Mouse (Mus musculus) embryonic facial prominence, embryonic 13.5 days (tissue): ENCODE data around the gene Cep72. TPM values are rescaled to one million over a fixed set of nuclear protein-coding genes. Genes with fewer than 3 reads are reported as not detected.

Experiments used
- ATAC-seq: fragments of 200-750 bp; cut with Nextera tagmentation; 2 replicates; pipeline ENCODE4 v1.8.0; 2017; ENCODE audit warnings: low read depth; ENCODE audit not compliant: insufficient number of reproducible peaks, insufficient read depth, low FRiP score, low TSS enrichment
- H3K27ac ChIP-seq: fragments of 300-500 bp; sonication (generic); 2 replicates; pipeline ENCODE4 v1.5.1; 2015; ENCODE audit warnings: moderate library complexity, mild to moderate bottlenecking, inconsistent platforms
- H3K27me3 ChIP-seq: fragments of 300-500 bp; sonication (generic); 2 replicates; pipeline ENCODE4 v1.6.1; 2015; ENCODE audit warnings: mild to moderate bottlenecking, inconsistent platforms
- H3K36me3 ChIP-seq: fragments of 300-500 bp; sonication (generic); 2 replicates; pipeline ENCODE4 v1.6.1; 2015; ENCODE audit warnings: mild to moderate bottlenecking, inconsistent platforms
- H3K4me1 ChIP-seq: fragments of 300-500 bp; sonication (generic); 2 replicates; pipeline ENCODE4 v1.6.1; 2015; ENCODE audit warnings: inconsistent platforms
- H3K4me2 ChIP-seq: fragments of 300-500 bp; sonication (generic); 2 replicates; pipeline ENCODE4 v1.6.1; 2015; ENCODE audit warnings: moderate library complexity, mild to moderate bottlenecking, inconsistent platforms
- H3K4me3 ChIP-seq: fragments of 300-500 bp; sonication (generic); 2 replicates; pipeline ENCODE4 v1.5.1; 2015; ENCODE audit warnings: mild to moderate bottlenecking, inconsistent platforms
- H3K9ac ChIP-seq: fragments of 300-500 bp; sonication (generic); 2 replicates; pipeline ENCODE4 v1.6.1; 2015; ENCODE audit warnings: mild to moderate bottlenecking, inconsistent platforms
- H3K9me3 ChIP-seq: fragments of 300-500 bp; sonication (generic); 2 replicates; pipeline ENCODE4 v1.6.1; 2016; ENCODE audit warnings: inconsistent platforms
- WGBS: fragments of 180-500 bp; shearing (Covaris S2); methylation state at CpG from one replicate; pipeline ENCODE4 v1.1.7; 2015; ENCODE audit warnings: mixed read lengths; 5-methylcytosine and 5-hydroxymethylcytosine counted together
- polyA plus RNA-seq: library from polyadenylated mRNA; unstranded; fragments of >200 nt; fragmentation: Nextera tagmentation; extraction: Ambion mirVana; gene quantifications from 2 replicates; pipeline ENCODE4 v1.2.1, GENCODE M21; 2015

Gene Cep72
- 12.7 and 14.6 TPM in 2 replicates for polyA plus RNA-seq

DNA sequence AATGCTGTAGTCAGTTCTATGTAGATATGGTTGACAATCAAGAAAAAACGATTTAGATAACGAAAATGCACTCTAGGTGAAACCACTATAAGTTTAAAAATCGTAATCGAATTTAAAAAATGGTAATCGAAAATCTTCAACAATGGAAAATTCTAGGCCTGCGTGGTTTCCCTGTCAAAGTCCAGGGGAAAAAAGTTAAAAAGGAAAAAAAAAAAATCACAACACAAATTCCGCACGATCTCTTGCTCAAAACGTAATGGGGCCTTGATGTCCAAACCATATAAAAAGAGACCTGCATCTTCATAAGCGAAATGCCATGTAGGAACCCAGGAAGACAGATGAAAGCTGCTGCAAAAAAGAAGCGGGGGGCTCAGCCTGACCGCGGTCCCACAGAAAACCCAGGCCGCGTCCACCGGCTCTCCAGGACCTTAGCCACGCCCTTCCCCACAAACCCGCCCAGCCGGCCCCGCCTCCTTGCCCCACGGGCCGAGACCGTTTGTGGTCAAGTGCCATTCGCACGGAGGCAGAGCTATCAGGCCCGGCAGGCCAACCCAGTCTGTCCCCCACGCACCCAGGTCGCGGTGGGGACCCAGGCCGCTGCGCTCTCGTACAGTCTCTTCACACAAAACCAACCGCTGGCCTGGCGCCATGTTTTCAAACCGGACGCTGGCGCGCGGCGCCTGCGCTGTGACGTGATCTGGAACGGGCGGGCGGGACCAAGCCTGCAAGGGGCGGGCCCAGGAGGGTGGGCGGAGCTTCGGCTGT is at the start of gene Cep72:
Cep72 (minus strand) TSS at position 687 of the 765 bp plus-strand sequence.
- Histone ChIP-seq H3K36me3 (peaks cover 13% of the 10 kb centered on the region), H3K4me1 (0 out of 2 replicates have a peak, but pooled peaks cover 3% of the 10 kb centered on the region), H3K4me2 (peak within 1 kb of the TSS; percentile 60), H3K9ac (peak within 1 kb of the TSS; percentile 86), H3K27ac (peak within 1 kb of the TSS; percentile 91), H3K27me3 (0 out of 2 replicates have a peak, but pooled peaks cover 5% of the 10 kb centered on the region), H3K4me3 (peak within 1 kb of the TSS; percentile 73), H3K9me3 (no peaks in the 10 kb centered on the region)
- ATAC-seq = peak; percentile 93
- WGBS = 3% methylated on average over 48 of the region's 48 CpGs

DNA sequence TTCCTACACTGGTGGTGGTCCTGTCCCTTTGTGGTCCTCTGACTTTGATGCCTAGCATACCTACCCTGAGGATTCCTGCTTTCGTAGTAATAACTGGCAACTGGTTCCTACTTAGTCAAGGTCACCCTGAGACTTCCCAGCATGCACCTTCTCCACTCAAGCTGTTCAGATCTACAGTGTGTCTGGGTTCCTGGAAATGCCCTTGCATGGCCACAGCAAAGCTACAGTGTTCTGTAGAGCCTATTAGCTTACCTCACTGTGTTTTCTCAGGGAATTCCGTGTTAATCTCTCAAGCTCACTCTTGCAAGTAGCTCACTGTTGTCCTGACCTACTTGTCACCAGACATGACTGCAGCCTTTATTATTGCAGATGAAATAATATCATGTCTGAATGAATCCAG is 45.3 kb upstream of the Cep72 start:
- H3K4me1 ChIP-seq = no peaks in the 10 kb centered on the region
- ATAC-seq = no peak
- H3K27ac ChIP-seq = no peak overlapping the region
- 0 out of 2 replicates have a peak, but pooled peaks cover 4% of the 10 kb centered on the region for H3K9me3 ChIP-seq
- 86% methylated on average over 2 of the region's 2 CpGs for WGBS
- no peak overlapping the region for H3K4me3 ChIP-seq
- no peaks in the 10 kb centered on the region for H3K27me3 ChIP-seq
- no peaks in the 10 kb centered on the region for H3K36me3 ChIP-seq
- no peak overlapping the region for H3K4me2 ChIP-seq
- H3K9ac ChIP-seq = no peak overlapping the region

DNA sequence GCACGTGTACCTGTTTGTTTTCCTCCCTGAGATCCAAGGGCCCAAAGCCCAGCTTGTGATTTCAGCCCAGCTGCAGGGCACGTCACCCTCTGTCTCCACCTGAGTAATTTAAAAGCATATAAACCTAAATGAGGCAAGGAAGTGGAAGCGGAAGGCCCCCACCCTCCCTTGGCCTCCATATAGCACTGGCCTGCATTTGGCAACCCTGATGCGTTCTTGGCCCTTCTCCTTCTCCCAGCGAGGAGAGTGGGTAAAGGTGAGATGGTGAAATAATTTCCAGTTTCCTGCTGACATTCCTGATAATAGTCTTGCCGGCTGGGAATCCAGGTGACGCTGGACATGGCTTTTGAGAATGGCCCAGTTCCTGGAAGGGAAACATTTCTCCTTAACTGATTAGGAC is 42.3 kb upstream of the Cep72 start:
- no peaks in the 10 kb centered on the region for H3K4me1 ChIP-seq
- no peak for ATAC-seq
- no peak overlapping the region for H3K27ac ChIP-seq
- no peaks in the 10 kb centered on the region for H3K9me3 ChIP-seq
- H3K9ac ChIP-seq = no peak overlapping the region
- no peak overlapping the region for H3K4me3 ChIP-seq
- H3K27me3 ChIP-seq = no peaks in the 10 kb centered on the region
- no peak overlapping the region for H3K4me2 ChIP-seq
- WGBS = 76% methylated on average over 7 of the region's 7 CpGs
- H3K36me3 ChIP-seq = no peaks in the 10 kb centered on the region

DNA sequence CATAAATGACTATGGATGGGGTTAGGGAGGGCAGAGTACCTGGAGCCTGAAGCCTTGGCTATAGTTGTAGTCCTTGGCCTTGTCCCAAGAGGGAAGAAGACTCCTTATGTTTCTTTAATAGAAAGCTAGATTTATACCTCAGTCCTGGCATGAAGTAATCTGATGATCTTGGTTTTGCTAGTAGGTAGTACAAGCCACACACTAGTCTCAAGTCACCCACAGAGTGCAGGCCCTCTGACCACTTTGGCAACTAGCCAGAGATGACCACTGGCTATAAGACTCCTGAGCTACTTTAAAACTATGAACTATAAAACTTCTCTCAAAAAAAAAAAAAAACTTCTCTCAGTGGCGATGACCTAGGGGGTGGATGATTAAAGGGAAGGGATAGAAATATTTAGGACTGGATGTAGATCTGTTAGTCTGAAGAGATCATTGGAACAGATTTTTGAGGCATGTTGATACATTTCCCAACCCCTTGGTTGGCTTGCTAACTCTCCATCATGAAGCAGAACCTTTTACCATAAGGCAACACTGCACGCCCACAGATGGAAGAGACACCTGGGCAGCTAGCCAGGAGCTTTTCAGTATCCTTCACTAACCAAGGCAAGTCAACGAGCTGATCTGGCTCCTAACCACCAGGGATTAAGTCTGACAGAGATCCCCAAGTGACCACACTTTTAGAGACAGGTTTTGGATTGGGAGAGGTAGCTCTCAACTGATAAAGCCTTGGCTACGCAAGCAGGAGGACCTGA is 40.9 kb upstream of the Cep72 start:
- Histone ChIP-seq H3K9me3 (no peaks in the 10 kb centered on the region), H3K4me2 (no peak overlapping the region), H3K4me3 (no peak overlapping the region), H3K4me1 (no peaks in the 10 kb centered on the region), H3K27ac (no peak overlapping the region), H3K9ac (no peak overlapping the region), H3K27me3 (no peaks in the 10 kb centered on the region), H3K36me3 (no peaks in the 10 kb centered on the region)
- 83% methylated on average over 4 of the region's 4 CpGs for WGBS
- no peak for ATAC-seq

DNA sequence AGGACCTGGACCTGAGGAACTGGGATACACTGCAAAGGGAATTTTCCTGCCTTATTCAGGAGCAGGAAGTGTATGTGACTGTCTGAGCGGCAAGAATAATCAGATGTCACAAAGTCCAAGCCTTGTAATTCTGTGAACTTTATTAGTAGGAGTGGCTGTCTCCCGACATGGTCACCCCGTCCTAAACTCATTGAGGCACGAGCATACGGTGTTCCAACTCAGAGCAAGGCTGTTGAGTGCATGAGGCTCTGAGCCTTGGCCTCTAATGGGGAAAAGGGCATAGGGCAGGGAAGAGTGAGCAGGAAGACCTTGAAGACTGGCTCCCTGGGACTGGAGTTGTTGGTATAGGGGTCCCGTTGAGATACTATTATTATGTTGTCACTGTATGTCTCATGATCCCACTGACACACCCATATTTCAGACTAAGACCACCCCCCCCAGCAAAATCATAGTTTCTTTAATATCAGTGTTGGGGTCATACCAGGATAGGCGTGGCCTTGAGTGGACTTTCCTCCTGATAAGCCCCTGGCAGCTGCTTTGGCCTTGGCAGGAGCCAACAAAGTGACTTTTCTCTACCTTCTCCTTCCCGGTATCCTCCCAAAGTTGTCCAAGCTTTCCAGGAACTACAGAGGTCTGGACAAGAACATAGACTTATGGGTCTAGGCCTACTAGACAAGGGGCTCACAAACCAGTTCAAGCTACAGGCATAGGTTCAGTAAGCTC is 40.2 kb upstream of the Cep72 start:
- no peaks in the 10 kb centered on the region for H3K9me3 ChIP-seq
- WGBS = 81% methylated on average over 8 of the region's 8 CpGs
- no peaks in the 10 kb centered on the region for H3K36me3 ChIP-seq
- no peak overlapping the region for H3K4me3 ChIP-seq
- H3K4me2 ChIP-seq = no peak overlapping the region
- H3K27ac ChIP-seq = no peak overlapping the region
- ATAC-seq = no peak
- H3K4me1 ChIP-seq = no peaks in the 10 kb centered on the region
- H3K27me3 ChIP-seq = no peaks in the 10 kb centered on the region
- no peak overlapping the region for H3K9ac ChIP-seq

DNA sequence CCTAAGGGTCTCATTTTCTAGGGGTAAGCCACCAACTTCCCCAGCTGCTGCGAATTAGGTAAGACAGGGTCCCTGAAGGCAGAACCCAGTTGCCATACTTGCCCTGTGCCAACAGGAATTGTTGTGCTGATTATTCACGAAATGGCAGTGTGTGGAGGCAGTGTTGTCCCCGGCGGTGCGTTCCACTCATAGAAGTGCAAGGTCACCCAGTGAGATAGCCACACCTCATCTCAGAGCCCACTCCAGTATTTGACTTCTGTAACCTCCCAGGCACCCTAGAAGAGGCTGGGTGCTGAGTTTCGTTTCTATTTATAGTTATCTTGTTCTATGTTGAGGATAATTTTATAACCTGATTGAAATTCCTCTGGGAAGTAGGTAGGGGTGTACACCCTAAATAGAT is 36.8 kb upstream of the Cep72 start:
- Histone ChIP-seq H3K27me3 (no peaks in the 10 kb centered on the region), H3K36me3 (no peaks in the 10 kb centered on the region), H3K27ac (no peak overlapping the region), H3K4me3 (no peak overlapping the region), H3K9ac (no peak overlapping the region), H3K4me2 (no peak overlapping the region), H3K4me1 (no peaks in the 10 kb centered on the region), H3K9me3 (no peaks in the 10 kb centered on the region)
- no peak for ATAC-seq
- 80% methylated on average over 6 of the region's 6 CpGs for WGBS

DNA sequence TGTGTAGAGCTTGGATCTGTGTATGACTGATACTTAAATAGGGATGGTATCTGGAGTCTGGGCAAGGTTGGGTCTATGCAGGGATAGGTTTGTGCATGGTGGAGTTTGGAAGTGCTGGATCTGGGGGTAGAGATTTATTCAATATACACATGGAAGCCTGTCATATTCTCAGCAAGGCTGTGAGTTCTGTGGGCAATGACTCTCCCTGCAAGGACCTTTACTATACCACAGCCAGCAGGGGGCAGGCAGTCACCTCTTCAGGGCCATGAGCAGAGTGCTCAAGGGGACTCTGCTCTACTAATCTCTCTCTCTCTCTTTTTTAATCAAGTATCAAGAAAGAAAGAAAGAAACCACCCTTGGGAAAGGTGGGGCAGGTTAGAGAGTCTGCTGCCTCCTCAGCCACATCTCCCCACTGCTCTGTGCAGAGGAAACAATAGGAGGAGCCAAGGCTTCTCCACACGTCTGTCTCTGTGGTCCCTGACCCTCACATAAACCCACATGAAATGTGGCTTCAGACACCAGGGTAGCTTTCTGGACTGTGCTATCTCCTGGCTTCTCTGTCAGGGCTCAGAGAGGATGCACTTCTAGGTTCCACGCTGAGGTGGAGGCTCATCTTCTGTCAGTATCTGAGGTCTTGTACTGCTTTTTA is 34.7 kb upstream of the Cep72 start:
- H3K9ac ChIP-seq = no peak overlapping the region
- H3K4me1 ChIP-seq = no peaks in the 10 kb centered on the region
- WGBS = 39% methylated on average over 2 of the region's 2 CpGs
- no peak overlapping the region for H3K4me3 ChIP-seq
- peak; percentile 59; the same call in 1 of the 2 replicates for ATAC-seq
- H3K9me3 ChIP-seq = no peaks in the 10 kb centered on the region
- H3K36me3 ChIP-seq = no peaks in the 10 kb centered on the region
- no peak overlapping the region for H3K4me2 ChIP-seq
- H3K27me3 ChIP-seq = no peaks in the 10 kb centered on the region
- H3K27ac ChIP-seq = no peak overlapping the region

DNA sequence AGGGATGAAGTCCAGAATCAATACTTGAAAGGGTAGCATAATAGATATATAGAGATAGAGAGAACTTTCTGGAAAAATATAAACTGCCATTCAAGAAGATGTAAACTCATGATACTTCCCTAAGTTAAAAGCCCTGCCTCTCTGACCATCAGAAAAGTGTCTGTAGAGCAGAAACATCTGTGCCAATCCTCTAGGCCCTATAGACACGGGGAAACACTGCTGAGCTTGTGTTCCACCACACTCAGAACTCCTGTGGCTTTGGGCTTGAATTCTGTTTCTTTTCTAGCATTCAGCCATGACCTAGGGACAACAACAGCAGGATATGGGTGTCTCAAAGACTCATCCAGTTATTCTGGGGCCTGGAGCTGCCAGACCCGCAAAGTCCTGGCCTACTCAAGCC is 33.8 kb upstream of the Cep72 start:
- Histone ChIP-seq H3K27ac (no peak overlapping the region), H3K27me3 (no peaks in the 10 kb centered on the region), H3K9me3 (no peaks in the 10 kb centered on the region), H3K4me2 (no peak overlapping the region), H3K4me1 (no peaks in the 10 kb centered on the region), H3K4me3 (no peak overlapping the region), H3K36me3 (no peaks in the 10 kb centered on the region), H3K9ac (no peak overlapping the region)
- ATAC-seq = no peak
- 56% methylated on average over 2 of the region's 2 CpGs for WGBS

DNA sequence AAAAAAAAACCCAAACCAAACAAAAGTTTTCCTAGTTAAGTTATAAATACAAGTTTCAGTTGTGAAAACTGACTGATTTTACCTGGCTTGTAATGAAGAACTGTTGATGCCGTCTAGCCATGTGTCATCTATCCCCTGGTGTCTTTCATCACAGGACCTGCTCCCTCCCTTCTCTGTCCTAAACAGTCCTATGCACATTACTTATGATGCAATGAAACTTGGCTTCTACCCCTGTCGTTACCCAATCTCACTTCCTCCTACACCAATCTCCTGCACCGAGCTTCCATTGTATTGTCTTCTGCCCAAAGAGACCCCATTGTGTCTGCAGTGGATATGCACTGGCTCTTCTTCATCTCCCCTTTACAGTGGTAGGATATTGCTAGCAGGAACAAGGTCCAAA is 28.2 kb upstream of the Cep72 start:
- Histone ChIP-seq H3K27me3 (no peaks in the 10 kb centered on the region), H3K9ac (no peak overlapping the region), H3K4me1 (no peaks in the 10 kb centered on the region), H3K9me3 (no peaks in the 10 kb centered on the region), H3K4me2 (no peak overlapping the region), H3K36me3 (no peaks in the 10 kb centered on the region), H3K27ac (no peak overlapping the region), H3K4me3 (no peak overlapping the region)
- no peak for ATAC-seq
- WGBS = 67% methylated on average over 3 of the region's 3 CpGs

DNA sequence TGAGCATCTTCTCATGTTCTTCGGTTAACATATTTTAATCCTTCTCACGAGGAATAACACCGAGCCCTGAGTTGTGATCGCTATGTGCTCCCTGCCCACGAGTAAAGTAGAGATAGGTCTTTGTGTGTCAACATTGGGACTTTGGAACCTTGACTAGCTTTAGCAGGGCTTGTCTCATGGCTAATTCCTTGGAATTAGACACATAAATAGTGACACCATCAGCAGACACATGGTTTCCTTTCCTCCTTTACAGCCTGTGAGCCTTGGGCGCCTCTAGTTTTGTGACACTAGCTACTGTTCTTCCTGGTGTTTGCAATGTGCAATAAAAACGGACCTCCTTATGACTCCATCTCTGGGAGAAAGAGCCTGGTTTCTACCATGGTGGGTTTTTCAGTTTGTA is 11.3 kb upstream of the Cep72 start:
- H3K36me3 ChIP-seq = no peaks in the 10 kb centered on the region
- no peak for ATAC-seq
- WGBS = 88% methylated on average over 7 of the region's 7 CpGs

DNA sequence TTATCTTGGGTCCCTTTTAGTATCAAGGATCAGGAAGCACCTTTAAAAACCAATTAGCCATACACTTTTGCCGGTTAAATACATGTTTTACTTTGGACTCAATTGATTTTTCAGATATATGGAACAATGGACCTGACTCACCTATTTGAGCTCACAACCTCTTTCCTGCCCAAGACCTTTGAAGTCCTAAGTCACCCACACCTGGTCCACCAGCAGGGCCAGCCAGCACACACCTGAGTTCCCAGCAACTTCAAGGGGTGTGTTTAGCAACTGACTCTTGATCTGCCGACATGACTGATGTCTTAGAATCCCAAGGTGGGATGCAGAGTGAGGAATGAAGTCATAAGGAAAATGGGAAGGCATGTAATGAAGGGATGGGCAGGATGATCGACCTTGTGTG is 9.6 kb upstream of the Cep72 start:
- Histone ChIP-seq H3K27me3 (peaks cover under 1% of the 10 kb centered on the region; the same call in 1 of the 2 replicates), H3K4me2 (no peak overlapping the region), H3K4me1 (no peaks in the 10 kb centered on the region), H3K4me3 (no peak overlapping the region), H3K36me3 (no peaks in the 10 kb centered on the region), H3K9me3 (no peaks in the 10 kb centered on the region), H3K9ac (no peak overlapping the region), H3K27ac (no peak overlapping the region)
- no peak for ATAC-seq
- 77% methylated on average over 3 of the region's 3 CpGs for WGBS

More for the DNA sequence above, 11.3 kb upstream of the Cep72 start:
- no peaks in the 10 kb centered on the region; the same call in none of the 2 replicates for H3K27me3 ChIP-seq
- no peak overlapping the region for H3K27ac ChIP-seq
- no peak overlapping the region for H3K4me2 ChIP-seq
- H3K9ac ChIP-seq = no peak overlapping the region
- H3K4me1 ChIP-seq = no peaks in the 10 kb centered on the region
- H3K9me3 ChIP-seq = no peaks in the 10 kb centered on the region
- no peak overlapping the region for H3K4me3 ChIP-seq
